Comparison of ENCODE assay signal across 18 mouse cellular contexts in genomic region chr5:32177737-32178136, GRCm38 (mm10). TPM values are rescaled to one million over a fixed set of nuclear protein-coding genes. Genes with fewer than 3 reads are reported as not detected.
"Had no signal": no experiment of that assay in that cellular context is flagged by ENCODE, and none has a peak within 500 bp of the region (broad histone marks: within the 10 kb centered on the region; RNA-seq: fewer than 3 reads in every experiment).

No protein-coding gene starts in this region.

- H3K4me1 ChIP-seq: liver, embryonic 15.5 days; lung, embryonic 15.5 days; midbrain, embryonic 12.5 days; neural tube, embryonic 12.5 days had no signal

- H3K27ac ChIP-seq: liver, embryonic 15.5 days; lung, embryonic 15.5 days; macrophage; midbrain, embryonic 12.5 days; neural tube, embryonic 12.5 days had no signal

- H3K4me3 ChIP-seq: liver, embryonic 15.5 days; lung, embryonic 15.5 days; megakaryocyte, embryonic 14.5 days; midbrain, embryonic 12.5 days; neural tube, embryonic 12.5 days had no signal

- H3K36me3 ChIP-seq: liver, embryonic 15.5 days; lung, embryonic 15.5 days; midbrain, embryonic 12.5 days; neural tube, embryonic 12.5 days had no signal

- H3K4me2 ChIP-seq: liver, embryonic 15.5 days; lung, embryonic 15.5 days; midbrain, embryonic 12.5 days; neural tube, embryonic 12.5 days had no signal

- H3K9me3 ChIP-seq: liver, embryonic 15.5 days; lung, embryonic 15.5 days; midbrain, embryonic 12.5 days; neural tube, embryonic 12.5 days had no signal

- H3K9ac ChIP-seq: liver, embryonic 15.5 days; liver, postnatal 0 days; lung, embryonic 15.5 days; midbrain, embryonic 12.5 days; neural tube, embryonic 12.5 days had no signal

- DNase-seq: liver, postnatal 0 days; lung, adult 2 months; lung, postnatal 14 days; lung, postnatal 36 days; midbrain, embryonic 14.5 days; right cerebral cortex, postnatal 14 days; thymus, adult 18-20 months; thymus, postnatal 14 days; thymus, postnatal 4 days had no signal

- ATAC-seq: liver, postnatal 0 days; lung, postnatal 0 days had no signal

- H3K27me3 ChIP-seq: liver, embryonic 15.5 days; lung, embryonic 15.5 days; midbrain, embryonic 12.5 days; neural tube, embryonic 12.5 days had no signal

RNA-seq across cellular contexts. Expression of gene Plb1, which starts 54.8 kb away (rescaled TPM):
- total RNA-seq: monocyte, adult 5-6 weeks had no signal
- polyA plus RNA-seq: midbrain, embryonic 14.5 days; neural tube, embryonic 12.5 days; neural tube, embryonic 14.5 days had no signal
